Mouse (Mus musculus) embryonic facial prominence, embryonic 13.5 days (tissue): ENCODE data around the gene Sppl2c. TPM values are rescaled to one million over a fixed set of nuclear protein-coding genes. Genes with fewer than 3 reads are reported as not detected.

Source experiments
- ATAC-seq: fragments of 200-750 bp; cut with Nextera tagmentation; 2 replicates; pipeline ENCODE4 v1.8.0; 2017; ENCODE audit warnings: low read depth; ENCODE audit not compliant: insufficient number of reproducible peaks, insufficient read depth, low FRiP score, low TSS enrichment
- H3K27ac ChIP-seq: fragments of 300-500 bp; sonication (generic); 2 replicates; pipeline ENCODE4 v1.5.1; 2015; ENCODE audit warnings: moderate library complexity, mild to moderate bottlenecking, inconsistent platforms
- H3K27me3 ChIP-seq: fragments of 300-500 bp; sonication (generic); 2 replicates; pipeline ENCODE4 v1.6.1; 2015; ENCODE audit warnings: mild to moderate bottlenecking, inconsistent platforms
- H3K36me3 ChIP-seq: fragments of 300-500 bp; sonication (generic); 2 replicates; pipeline ENCODE4 v1.6.1; 2015; ENCODE audit warnings: mild to moderate bottlenecking, inconsistent platforms
- H3K4me1 ChIP-seq: fragments of 300-500 bp; sonication (generic); 2 replicates; pipeline ENCODE4 v1.6.1; 2015; ENCODE audit warnings: inconsistent platforms
- H3K4me2 ChIP-seq: fragments of 300-500 bp; sonication (generic); 2 replicates; pipeline ENCODE4 v1.6.1; 2015; ENCODE audit warnings: moderate library complexity, mild to moderate bottlenecking, inconsistent platforms
- H3K4me3 ChIP-seq: fragments of 300-500 bp; sonication (generic); 2 replicates; pipeline ENCODE4 v1.5.1; 2015; ENCODE audit warnings: mild to moderate bottlenecking, inconsistent platforms
- H3K9ac ChIP-seq: fragments of 300-500 bp; sonication (generic); 2 replicates; pipeline ENCODE4 v1.6.1; 2015; ENCODE audit warnings: mild to moderate bottlenecking, inconsistent platforms
- H3K9me3 ChIP-seq: fragments of 300-500 bp; sonication (generic); 2 replicates; pipeline ENCODE4 v1.6.1; 2016; ENCODE audit warnings: inconsistent platforms
- WGBS: fragments of 180-500 bp; shearing (Covaris S2); methylation state at CpG from one replicate; pipeline ENCODE4 v1.1.7; 2015; ENCODE audit warnings: mixed read lengths; 5-methylcytosine and 5-hydroxymethylcytosine counted together
- polyA plus RNA-seq: library from polyadenylated mRNA; unstranded; fragments of >200 nt; fragmentation: Nextera tagmentation; extraction: Ambion mirVana; gene quantifications from 2 replicates; pipeline ENCODE4 v1.2.1, GENCODE M21; 2015

Gene Sppl2c
- polyA plus RNA-seq, 1 experiment from 2014 or later: not detected

GRCm38 (mm10) chr11:104159769-104160272 is 26.3 kb upstream of the Sppl2c start:
- 68% methylated on average over 4 of the region's 4 CpGs for WGBS
- Histone ChIP-seq H3K9ac (no peak overlapping the region), H3K27me3 (peaks cover 34% of the 10 kb centered on the region), H3K4me2 (no peak overlapping the region), H3K4me3 (no peak overlapping the region), H3K36me3 (no peaks in the 10 kb centered on the region), H3K27ac (no peak overlapping the region), H3K4me1 (peaks cover 14% of the 10 kb centered on the region; the same call in 1 of the 2 replicates), H3K9me3 (no peaks in the 10 kb centered on the region)
- no peak for ATAC-seq

- Histone ChIP-seq H3K27ac (no peak overlapping the region), H3K27me3 (peaks cover 37% of the 10 kb centered on the region), H3K4me3 (no peak overlapping the region), H3K4me1 (peaks cover 14% of the 10 kb centered on the region; the same call in 1 of the 2 replicates), H3K4me2 (no peak overlapping the region), H3K9me3 (no peaks in the 10 kb centered on the region), H3K9ac (no peak overlapping the region), H3K36me3 (no peaks in the 10 kb centered on the region)
- 76% methylated on average over 5 of the region's 5 CpGs for WGBS
- no peak for ATAC-seq
Observed at GRCm38 (mm10) chr11:104161153-104161552, 25.0 kb upstream of the Sppl2c start.

GRCm38 (mm10) chr11:104164257-104164656 is 21.9 kb upstream of the Sppl2c start:
- no peak overlapping the region for H3K4me2 ChIP-seq
- no peaks in the 10 kb centered on the region for H3K4me1 ChIP-seq
- WGBS: 86% methylated on average over 10 of the region's 10 CpGs
- H3K4me3 ChIP-seq: no peak overlapping the region
- H3K27ac ChIP-seq: no peak overlapping the region
- no peaks in the 10 kb centered on the region for H3K36me3 ChIP-seq
- H3K9ac ChIP-seq: no peak overlapping the region
- H3K27me3 ChIP-seq: peaks cover 11% of the 10 kb centered on the region
- no peak for ATAC-seq
- no peaks in the 10 kb centered on the region for H3K9me3 ChIP-seq

GRCm38 (mm10) chr11:104171281-104171781 is 14.8 kb upstream of the Sppl2c start:
- no peak for ATAC-seq
- WGBS: 32% methylated on average over 12 of the region's 12 CpGs
- H3K9ac ChIP-seq: no peak overlapping the region

GRCm38 (mm10) chr11:104178893-104179292 is 7.2 kb upstream of the Sppl2c start:
- Histone ChIP-seq H3K27me3 (0 out of 2 replicates have a peak, but pooled peaks cover 7% of the 10 kb centered on the region), H3K9me3 (no peaks in the 10 kb centered on the region), H3K4me3 (no peak overlapping the region), H3K4me1 (peaks cover 3% of the 10 kb centered on the region), H3K27ac (no peak overlapping the region), H3K36me3 (no peaks in the 10 kb centered on the region), H3K4me2 (no peak overlapping the region), H3K9ac (no peak overlapping the region)
- ATAC-seq: no peak
- WGBS: 10% methylated on average over 7 of the region's 7 CpGs

More at GRCm38 (mm10) chr11:104171281-104171781, 14.8 kb upstream of the Sppl2c start:
- no peaks in the 10 kb centered on the region for H3K4me1 ChIP-seq
- peaks cover 30% of the 10 kb centered on the region; the same call in 1 of the 2 replicates for H3K27me3 ChIP-seq
- no peak overlapping the region for H3K27ac ChIP-seq
- H3K9me3 ChIP-seq: no peaks in the 10 kb centered on the region
- no peak overlapping the region for H3K4me3 ChIP-seq
- H3K4me2 ChIP-seq: no peak overlapping the region
- no peaks in the 10 kb centered on the region for H3K36me3 ChIP-seq

GRCm38 (mm10) chr11:104179804-104180203 is 6.3 kb upstream of the Sppl2c start:
- Histone ChIP-seq H3K27me3 (no peaks in the 10 kb centered on the region), H3K36me3 (no peaks in the 10 kb centered on the region), H3K27ac (no peak overlapping the region), H3K4me1 (peaks cover 3% of the 10 kb centered on the region), H3K9ac (no peak overlapping the region), H3K4me3 (no peak overlapping the region), H3K4me2 (no peak overlapping the region), H3K9me3 (no peaks in the 10 kb centered on the region)
- no peak for ATAC-seq
- 71% methylated on average over 5 of the region's 5 CpGs for WGBS

GRCm38 (mm10) chr11:104182141-104182540 is 4.0 kb upstream of the Sppl2c start:
- H3K4me1 ChIP-seq: peaks cover 3% of the 10 kb centered on the region
- 83% methylated on average over 3 of the region's 3 CpGs for WGBS
- H3K9ac ChIP-seq: no peak overlapping the region
- H3K27ac ChIP-seq: no peak overlapping the region
- H3K4me2 ChIP-seq: no peak overlapping the region
- no peaks in the 10 kb centered on the region for H3K9me3 ChIP-seq
- no peak for ATAC-seq
- H3K27me3 ChIP-seq: no peaks in the 10 kb centered on the region
- no peaks in the 10 kb centered on the region for H3K36me3 ChIP-seq
- H3K4me3 ChIP-seq: no peak overlapping the region

- Histone ChIP-seq H3K27ac (no peak overlapping the region), H3K4me2 (no peak overlapping the region), H3K27me3 (no peaks in the 10 kb centered on the region; the same call in 1 of the 2 replicates), H3K36me3 (no peaks in the 10 kb centered on the region), H3K9ac (no peak overlapping the region), H3K4me3 (no peak overlapping the region), H3K4me1 (no peaks in the 10 kb centered on the region), H3K9me3 (no peaks in the 10 kb centered on the region)
- no peak for ATAC-seq
- 90% methylated on average over 9 of the region's 9 CpGs for WGBS
Observed at GRCm38 (mm10) chr11:104186837-104187150, 667 bp downstream of the Sppl2c start.

GRCm38 (mm10) chr11:104187766-104188165 is 1.6 kb downstream of the Sppl2c start:
- H3K4me3 ChIP-seq: no peak overlapping the region
- H3K9me3 ChIP-seq: no peaks in the 10 kb centered on the region
- ATAC-seq: no peak
- 91% methylated on average over 10 of the region's 10 CpGs for WGBS
- no peak overlapping the region for H3K4me2 ChIP-seq
- H3K27ac ChIP-seq: no peak overlapping the region
- no peak overlapping the region for H3K9ac ChIP-seq
- H3K36me3 ChIP-seq: no peaks in the 10 kb centered on the region
- H3K27me3 ChIP-seq: no peaks in the 10 kb centered on the region; the same call in 1 of the 2 replicates
- H3K4me1 ChIP-seq: no peaks in the 10 kb centered on the region

- Histone ChIP-seq H3K27me3 (no peaks in the 10 kb centered on the region; the same call in 1 of the 2 replicates), H3K4me2 (no peak overlapping the region), H3K4me3 (no peak overlapping the region), H3K36me3 (no peaks in the 10 kb centered on the region), H3K4me1 (no peaks in the 10 kb centered on the region), H3K9ac (no peak overlapping the region), H3K9me3 (no peaks in the 10 kb centered on the region), H3K27ac (no peak overlapping the region)
- no peak for ATAC-seq
- 80% methylated on average over 2 of the region's 2 CpGs for WGBS
Observed at GRCm38 (mm10) chr11:104190008-104190407, 3.9 kb downstream of the Sppl2c start.

- H3K4me1 ChIP-seq: no peaks in the 10 kb centered on the region
- WGBS: 76% methylated on average over 11 of the region's 11 CpGs
- H3K27me3 ChIP-seq: peaks cover 23% of the 10 kb centered on the region
- H3K27ac ChIP-seq: no peak overlapping the region
- no peak overlapping the region for H3K4me3 ChIP-seq
- no peak for ATAC-seq
- H3K9me3 ChIP-seq: no peaks in the 10 kb centered on the region
- no peak overlapping the region for H3K9ac ChIP-seq
- H3K4me2 ChIP-seq: no peak overlapping the region
- H3K36me3 ChIP-seq: no peaks in the 10 kb centered on the region
Observed at GRCm38 (mm10) chr11:104195382-104195781, 9.3 kb downstream of the Sppl2c start.

- Histone ChIP-seq H3K27me3 (peaks cover 23% of the 10 kb centered on the region), H3K9ac (no peak overlapping the region), H3K4me1 (no peaks in the 10 kb centered on the region), H3K4me3 (no peak overlapping the region), H3K9me3 (no peaks in the 10 kb centered on the region), H3K27ac (no peak overlapping the region), H3K36me3 (no peaks in the 10 kb centered on the region), H3K4me2 (no peak overlapping the region)
- ATAC-seq: no peak
- WGBS: 6% methylated on average over 9 of the region's 9 CpGs
Observed at GRCm38 (mm10) chr11:104195791-104196190, 9.7 kb downstream of the Sppl2c start.
